Mouse (Mus musculus): ENCODE results near the gene Nek4. TPM values are rescaled to one million over a fixed set of nuclear protein-coding genes. Genes with fewer than 3 reads are reported as not detected.

The Nek4 gene
- 2.8 and 2.9 TPM in 2 replicates for polyA plus RNA-seq (2012; ENCODE audit: low replicate concordance)

DNA sequence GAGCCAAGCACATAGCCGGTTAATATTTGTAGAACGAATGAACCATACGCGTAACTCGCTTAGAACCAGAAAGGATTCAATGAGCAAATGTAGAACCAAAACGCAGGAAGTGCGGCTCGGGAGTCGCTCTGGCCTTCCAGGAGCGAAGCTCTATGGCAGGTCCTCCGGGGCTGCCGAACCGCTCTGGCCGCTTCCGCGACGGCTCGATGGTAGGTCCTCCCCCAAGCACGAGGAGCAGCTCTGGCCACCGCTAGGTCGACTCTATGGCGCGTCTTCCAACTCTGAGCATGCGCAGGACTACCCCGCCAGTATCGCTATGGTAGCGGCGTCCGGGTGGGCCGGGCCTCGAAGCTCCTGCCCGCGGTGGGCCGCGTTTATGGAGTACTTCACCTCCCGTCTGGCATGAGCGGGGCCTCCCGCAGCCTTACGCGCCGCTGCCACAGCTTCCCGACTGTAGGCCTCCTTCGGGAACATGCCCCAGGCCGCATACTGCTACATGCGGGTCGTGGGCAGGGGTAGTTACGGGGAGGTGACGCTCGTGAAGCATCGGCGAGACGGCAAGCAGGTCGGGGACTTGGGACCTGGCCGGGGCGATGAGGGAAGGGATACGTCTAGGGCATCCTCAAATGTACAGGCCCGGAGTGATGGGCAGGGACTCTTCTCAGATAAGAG, at the start of gene Nek4:
Gene Nek4, plus strand, starts transcription at position 224 of the 672 bp plus-strand sequence.

DNA sequence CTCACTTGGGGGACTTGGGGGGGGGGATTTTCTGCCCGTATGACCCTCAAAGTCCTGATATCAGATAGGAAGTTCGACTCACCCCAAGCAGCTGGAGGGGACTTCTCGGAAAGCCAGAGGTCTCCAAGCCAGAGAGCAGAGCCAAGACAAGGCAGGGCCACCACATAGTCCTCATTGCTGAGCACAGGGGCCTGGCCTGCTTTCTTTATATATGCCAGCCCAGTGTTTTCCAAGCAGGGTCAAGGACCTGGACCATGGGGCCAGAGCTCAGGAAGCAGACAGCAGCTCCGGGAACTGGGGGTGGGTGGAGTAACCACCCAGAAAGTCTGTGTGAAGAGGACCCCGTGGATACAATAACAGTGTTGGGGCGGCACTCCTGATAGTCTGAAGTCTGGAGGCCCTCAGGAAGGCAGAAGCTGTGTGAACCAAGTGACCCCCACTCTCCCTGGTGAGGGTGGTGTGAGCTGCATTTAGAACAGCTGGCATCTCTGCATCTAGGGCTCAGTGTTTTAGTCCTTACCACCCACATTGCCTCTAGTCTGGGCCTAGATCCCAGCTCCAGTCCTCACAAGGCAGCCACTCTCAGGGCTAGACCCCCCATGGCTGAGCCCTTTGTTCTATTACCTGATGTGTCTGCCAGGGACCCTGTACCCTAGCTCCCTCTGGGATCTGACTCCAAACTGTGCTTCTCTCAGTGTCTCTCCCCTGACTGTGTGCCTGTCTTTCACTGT, 27.6 kb upstream of the Nek4 start, which contains the start of gene Itih3:
Gene Itih3, minus strand, starts transcription at position 386 of the 731 bp plus-strand sequence.

DNA sequence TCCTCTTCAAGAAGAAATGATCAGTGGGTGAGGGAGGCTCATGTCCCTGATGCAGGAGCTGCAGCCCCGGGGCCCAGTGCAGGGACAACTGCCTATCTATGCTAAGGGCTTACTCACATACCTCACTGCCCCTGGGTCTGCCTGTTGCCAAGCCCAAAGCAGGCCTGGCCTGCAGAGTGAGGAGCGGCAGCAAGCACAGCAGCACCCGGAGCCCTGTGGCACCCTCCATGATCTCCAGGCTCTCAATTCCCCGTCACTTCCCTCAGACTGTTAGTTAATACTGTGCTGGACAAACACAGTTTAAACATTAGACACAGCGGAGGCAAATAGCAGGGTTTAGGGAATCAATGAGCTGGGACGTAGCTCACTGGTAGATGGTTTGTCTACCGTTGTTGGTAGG, 8.1 kb upstream of the Nek4 start, which contains the start of gene Itih1:
Gene Itih1, minus strand, starts transcription at position 252 of the 400 bp plus-strand sequence.

DNA sequence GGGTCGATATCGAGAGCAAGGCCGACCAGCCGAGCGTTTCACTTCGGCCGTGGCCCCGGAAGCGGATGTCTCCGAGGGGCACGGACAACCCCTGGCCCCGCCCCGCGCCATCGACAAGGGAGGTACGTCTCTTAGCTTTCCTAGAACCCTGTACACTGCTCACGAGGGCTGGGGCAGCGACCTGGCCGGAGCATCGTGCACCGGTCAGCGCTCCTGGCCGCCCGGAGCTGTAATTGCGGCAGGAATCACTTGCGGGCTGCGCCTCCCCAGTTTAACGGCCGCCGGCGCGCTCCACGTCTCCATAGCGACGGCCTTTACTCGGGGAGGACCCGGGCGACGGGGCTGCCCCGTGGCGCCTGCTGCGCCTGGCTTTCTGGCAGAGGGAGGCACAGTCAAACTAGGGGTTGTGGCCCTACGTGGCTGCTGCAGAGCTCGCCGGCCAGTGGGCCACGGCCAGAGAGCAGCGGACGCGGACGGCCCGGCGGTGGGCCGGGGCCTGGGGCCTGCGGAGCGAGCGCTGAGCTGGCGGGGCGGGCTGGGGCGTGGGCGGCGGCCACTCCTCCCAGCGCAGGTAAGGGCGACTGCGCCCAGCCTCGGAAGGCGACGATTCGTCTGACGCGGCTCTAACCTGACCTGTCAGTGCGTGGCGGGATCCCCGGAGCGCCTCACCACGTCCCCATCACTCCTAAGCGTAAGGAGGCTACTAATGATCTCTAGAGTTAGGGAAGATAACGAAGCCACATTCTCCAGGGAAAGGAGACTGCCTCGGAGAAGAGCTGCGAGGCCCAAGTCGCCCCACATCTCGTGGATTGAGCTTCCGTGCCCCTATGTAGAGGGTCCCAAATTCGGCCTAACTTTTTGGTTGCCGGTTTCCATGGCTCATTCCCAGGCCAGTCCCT, 50.4 kb downstream of the Nek4 start, which contains the start of the genes Glt8d1 and Spcs1:
Gene Glt8d1, plus strand, starts transcription at position 94 of the 899 bp plus-strand sequence.
Gene Spcs1, minus strand, starts transcription at position 366 of the 899 bp plus-strand sequence.

DNA sequence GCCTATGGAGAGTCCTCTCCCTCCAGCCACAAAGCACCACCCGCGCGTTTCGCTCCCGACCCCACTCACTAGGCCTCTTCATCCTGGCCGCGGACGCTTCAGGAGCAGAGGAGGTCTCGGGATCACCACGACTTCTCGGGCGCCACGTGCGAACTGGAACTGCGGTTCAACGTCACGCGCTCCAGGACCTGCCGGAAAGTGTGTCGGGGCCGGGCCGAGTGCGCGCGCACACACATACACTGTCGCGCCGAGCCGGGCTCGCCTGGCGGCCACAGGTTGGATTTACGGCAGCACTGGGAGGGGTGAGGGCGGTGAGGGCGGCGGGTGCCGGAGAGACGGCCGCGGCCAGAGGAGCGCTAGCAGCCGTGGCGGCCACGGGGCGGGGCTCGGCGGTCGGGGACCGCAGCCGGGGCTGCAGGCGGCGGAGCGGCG, 67.7 kb downstream of the Nek4 start, which contains the start of the genes Pbrm1 and Gnl3:
Gene Pbrm1, plus strand, starts transcription at position 279 of the 432 bp plus-strand sequence.
Gene Gnl3, minus strand, starts transcription at position 293 of the 432 bp plus-strand sequence.

Other genes with a start within 250 kb of the Nek4 start
- 1.2 and 1.9 TPM in 2 replicates for gene Sfmbt1, start 236.5 kb upstream of the Nek4 start, polyA plus RNA-seq (2012; ENCODE audit: low replicate concordance)
- 20.2 and 46.9 TPM in 2 replicates for gene Tmem110, start 125.8 kb upstream of the Nek4 start, polyA plus RNA-seq (2012; ENCODE audit: low replicate concordance)
- 0.75 TPM in 1 of 2 replicates, not detected in the other for gene Mustn1, start 72.2 kb upstream of the Nek4 start, polyA plus RNA-seq (2012; ENCODE audit: low replicate concordance)
- gene Itih4, start 64.9 kb upstream of the Nek4 start, polyA plus RNA-seq (2012; ENCODE audit: low replicate concordance), result not detected in 2 replicates
- 0.05 TPM in 1 of 2 replicates, not detected in the other for gene Itih3, start 27.6 kb upstream of the Nek4 start, polyA plus RNA-seq (2012; ENCODE audit: low replicate concordance)
- not detected in 2 replicates for gene Itih1, start 8.1 kb upstream of the Nek4 start, polyA plus RNA-seq (2012; ENCODE audit: low replicate concordance)
- 4.2 and 10.3 TPM in 2 replicates for gene Glt8d1, start 50.0 kb downstream of the Nek4 start, polyA plus RNA-seq (2012; ENCODE audit: low replicate concordance)
- gene Spcs1, start 50.3 kb downstream of the Nek4 start, polyA plus RNA-seq (2012; ENCODE audit: low replicate concordance), result 19.4 and 26.5 TPM in 2 replicates
- gene Pbrm1, start 67.8 kb downstream of the Nek4 start, polyA plus RNA-seq (2012; ENCODE audit: low replicate concordance), result 11.4 and 16.3 TPM in 2 replicates
- 3.6 and 13.9 TPM in 2 replicates for gene Gnl3, start 67.8 kb downstream of the Nek4 start, polyA plus RNA-seq (2012; ENCODE audit: low replicate concordance)
- gene Smim4, start 177.6 kb downstream of the Nek4 start, polyA plus RNA-seq (2012; ENCODE audit: low replicate concordance), result 30.1 and 46.4 TPM in 2 replicates
- gene Nt5dc2, start 179.7 kb downstream of the Nek4 start, polyA plus RNA-seq (2012; ENCODE audit: low replicate concordance), result 3.8 and 17.4 TPM in 2 replicates
- 1.2 and 2.7 TPM in 2 replicates for gene Stab1, start 217.3 kb downstream of the Nek4 start, polyA plus RNA-seq (2012; ENCODE audit: low replicate concordance)

Measured in hematopoietic multipotent progenitor cell, adult 10-12 weeks (in vitro differentiated cells).